Mouse (Mus musculus): ENCODE measurements around the gene Hfe2.

DNA sequence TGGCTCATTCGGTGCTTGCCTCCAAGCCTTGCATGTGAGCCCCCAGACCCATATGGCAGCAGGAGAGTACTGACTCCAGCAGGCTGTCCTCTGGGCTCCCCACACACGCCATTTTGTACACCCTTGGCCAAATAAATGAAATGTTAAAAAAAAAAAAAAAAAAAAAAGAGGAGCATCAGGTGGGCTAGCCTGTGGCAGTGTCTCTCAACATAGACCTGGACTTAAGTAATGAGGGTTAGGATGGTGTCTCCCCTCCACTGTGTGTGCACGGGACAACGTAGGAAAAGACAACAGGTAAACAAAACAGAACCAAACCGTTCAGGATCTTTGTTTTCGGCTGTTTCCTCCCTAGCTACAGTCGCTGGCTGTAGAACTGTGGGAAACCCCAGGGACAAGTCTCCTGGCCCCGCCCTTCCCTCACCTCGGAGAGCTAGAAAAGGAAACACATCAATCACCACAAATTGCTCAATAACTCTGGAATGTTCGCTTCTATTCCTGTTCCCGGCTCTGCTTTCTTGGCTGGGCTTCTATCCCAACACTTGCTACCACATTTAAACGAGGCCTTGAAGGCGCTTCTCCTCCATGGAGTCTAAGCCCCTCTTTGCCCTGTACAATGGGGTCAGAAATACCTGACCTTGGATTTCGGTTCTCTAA lies 51.2 kb downstream of the Hfe2 start:
- TF ChIP-seq POLR2A (IDR thresholded peaks at IDR 0.05; ENCODE audit: low read depth, low read length), result no peak
- no peak for TF ChIP-seq CTCF (IDR thresholded peaks at IDR 0.05; ENCODE audit: borderline replicate concordance, insufficient read depth, low read length)

Data from embryonic fibroblast, embryonic 13.5 days (primary cell).